Mouse (Mus musculus) heart, postnatal 10 days (tissue): Measurements from ENCODE around the gene Tshz3. TPM values are rescaled to one million over a fixed set of nuclear protein-coding genes. Genes with fewer than 3 reads are reported as not detected.

ENCODE experiments used
- DNase-seq, 2 experiments: peaks; one replicate each; pipeline ENCODE4 v3.0.0; 2021
- intact Hi-C: fragments of 180-260 bp; cut with DNase I; formaldehyde crosslinking; loops from one replicate; pipeline ENCODE4 v1.15.1; 2025
- total RNA-seq, 2 experiments: library from RNA; stranded (reverse); gene quantifications; 2 replicates each; pipeline ENCODE4 v1.2.3; 2021

Gene Tshz3
- total RNA-seq, 2 experiments from 2014 or later: 7.3 to 7.4 TPM

DNA sequence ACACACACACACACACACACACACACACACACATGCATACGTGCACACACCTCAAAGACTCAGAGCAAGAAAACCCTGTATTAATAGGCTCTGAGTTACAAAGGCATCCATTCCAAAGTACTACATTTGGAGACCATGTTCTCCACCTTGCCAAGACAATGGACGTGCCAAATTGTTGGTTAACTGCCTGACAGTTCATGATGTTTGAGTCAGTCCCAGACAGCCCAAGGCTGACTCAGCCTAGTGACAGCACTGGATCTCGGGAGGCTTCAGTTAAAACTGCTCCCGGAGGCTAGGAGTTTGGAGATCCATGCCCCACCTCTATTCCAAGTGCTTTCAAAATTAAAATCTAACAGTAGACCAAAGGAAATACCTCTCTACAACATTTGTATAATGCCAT, 79.0 kb downstream of the Tshz3 start:
- DNase-seq: no peak
- intact Hi-C loops: no loop called here

DNA sequence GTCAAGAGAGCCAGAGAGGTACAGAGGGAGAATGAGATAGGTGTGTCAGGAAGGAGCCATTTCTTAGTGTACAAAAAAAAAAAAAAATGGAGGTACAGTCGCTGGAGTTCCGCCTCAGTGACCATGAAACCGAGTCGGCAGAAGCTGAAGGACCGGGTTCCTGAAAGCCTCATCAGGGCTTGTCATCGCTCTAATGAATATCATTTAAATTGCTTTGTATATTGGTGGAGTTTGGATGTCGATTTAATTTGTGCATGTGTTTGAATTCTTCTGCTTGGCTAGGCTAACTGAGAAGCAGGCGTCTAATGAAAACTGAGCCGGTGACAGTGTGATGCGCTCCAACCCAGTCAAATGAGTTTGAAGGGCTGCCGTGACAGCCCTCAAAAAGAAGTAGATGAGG, 80.5 kb downstream of the Tshz3 start:
- no peak for DNase-seq
- intact Hi-C loops: no loop called here

DNA sequence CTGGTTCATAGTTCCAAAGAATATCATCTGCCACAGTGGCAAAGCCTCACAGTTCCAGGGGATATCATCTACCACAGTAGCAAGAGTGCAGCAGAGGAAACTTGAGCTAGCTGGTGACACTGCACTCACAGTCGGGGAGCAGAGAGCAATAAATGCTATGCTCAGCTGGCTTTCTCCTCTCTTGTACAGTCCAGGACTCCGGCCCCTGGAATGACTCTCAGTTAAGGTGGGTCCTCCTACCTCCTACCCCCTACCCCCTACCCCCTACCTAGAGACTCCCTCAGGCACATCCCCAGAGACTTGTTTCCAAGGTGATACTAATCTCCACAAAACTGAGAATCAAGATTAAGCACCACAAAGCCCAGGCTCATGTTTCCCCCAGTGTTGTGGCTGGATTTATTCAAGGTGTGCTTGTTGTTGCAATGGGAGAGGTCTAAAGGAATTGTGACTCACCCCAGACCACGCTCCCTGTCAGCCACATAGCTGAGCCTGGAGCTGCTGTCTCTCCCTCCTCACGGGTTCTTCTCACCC, 86.4 kb downstream of the Tshz3 start:
- intact Hi-C loops: no loop called here
- DNase-seq: no peak

DNA sequence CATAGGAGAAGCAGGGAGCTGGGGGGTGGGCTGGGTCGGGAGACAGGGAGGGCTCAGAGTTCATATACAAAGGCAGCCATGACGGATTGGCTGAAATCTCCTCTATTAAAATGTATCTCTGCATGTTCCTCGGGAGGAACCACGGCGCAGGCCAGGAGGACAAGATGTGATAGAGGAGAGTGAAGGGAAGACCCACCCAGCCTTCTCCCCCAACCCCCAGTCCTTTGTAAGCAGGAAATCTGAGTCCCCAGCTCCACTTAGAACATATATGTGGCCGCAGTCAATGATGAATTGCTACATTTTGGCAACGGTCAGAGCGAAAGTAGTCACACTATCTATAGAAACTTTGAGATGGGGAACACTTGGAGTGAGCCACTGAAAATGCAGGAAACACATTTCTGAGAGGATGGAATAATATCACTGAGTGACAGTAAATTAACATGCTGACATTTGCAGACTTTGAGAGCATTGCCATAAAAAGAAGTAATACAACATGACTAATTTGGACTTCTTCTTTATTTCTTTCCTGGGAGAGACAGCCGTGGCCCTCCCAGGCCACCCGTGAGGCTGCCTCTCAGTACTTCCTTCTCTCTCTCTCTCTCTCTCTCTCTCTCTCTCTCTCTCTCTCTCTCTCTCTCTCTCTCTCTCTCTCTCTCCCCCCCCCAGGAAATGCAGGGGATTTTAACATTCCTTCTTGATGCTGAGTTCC, 88.9 kb downstream of the Tshz3 start:
- intact Hi-C loops: no loop called here
- DNase-seq: no peak

DNA sequence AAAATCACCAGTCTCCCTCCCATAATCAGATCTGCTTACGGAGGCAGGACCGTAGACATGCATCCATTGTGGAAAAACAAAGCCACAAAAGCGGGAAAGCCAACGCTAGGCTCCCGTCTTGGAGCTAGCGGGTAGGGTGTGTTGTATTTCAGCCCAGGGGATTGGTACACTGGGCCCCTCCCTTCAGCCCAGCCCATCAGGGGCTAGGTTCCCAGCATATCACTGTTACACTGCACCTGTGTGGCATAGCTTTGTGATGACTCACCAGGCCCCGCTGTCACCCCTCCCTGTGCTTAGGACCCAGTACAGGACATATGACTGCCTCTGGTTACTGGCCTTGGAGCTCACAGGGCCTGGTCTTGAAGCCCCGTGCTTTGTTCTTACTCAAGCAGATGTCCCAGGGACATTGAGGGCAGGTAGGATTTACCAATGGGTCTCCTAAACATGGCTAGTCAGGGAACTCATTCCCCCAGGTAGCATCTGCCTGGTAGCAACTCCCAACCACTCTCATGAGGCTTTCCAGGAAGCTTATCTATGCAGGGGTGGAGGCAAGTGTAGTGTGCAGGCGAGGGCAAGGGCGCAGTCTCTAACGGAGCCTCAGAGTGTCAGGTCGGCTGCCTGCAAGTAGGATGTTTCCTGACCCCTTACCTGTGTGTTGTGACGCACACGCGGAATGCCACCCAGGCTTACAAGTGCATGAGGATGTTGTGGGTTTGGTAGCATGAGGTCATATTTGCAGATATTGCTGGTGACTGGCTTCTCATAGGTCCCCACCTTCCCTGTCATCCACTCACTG, 98.7 kb downstream of the Tshz3 start:
- DNase-seq: no peak
- intact Hi-C loops: no loop called here
